Mouse (Mus musculus): ENCODE data around the gene Irgq.
"Not testable (repeated sequence)": the region's sequence is repeated elsewhere in the genome, so short reads cannot be mapped to it uniquely, and the experiment has no call there.

The Irgq gene

GRCm38 (mm10) chr7:24517077-24517476 is 13.4 kb upstream of the Irgq start:
- no peak for DNase-seq

- DNase-seq: no peak
Observed at GRCm38 (mm10) chr7:24517654-24518053, 12.8 kb upstream of the Irgq start.

- no peak for DNase-seq
Observed at GRCm38 (mm10) chr7:24519130-24519529, 11.4 kb upstream of the Irgq start.

GRCm38 (mm10) chr7:24520054-24520453 is 10.4 kb upstream of the Irgq start:
- DNase-seq: not testable (repeated sequence)

- no peak for DNase-seq
Observed at GRCm38 (mm10) chr7:24522805-24523204, 7.7 kb upstream of the Irgq start.

- DNase-seq: no peak
Observed at GRCm38 (mm10) chr7:24523723-24524122, 6.8 kb upstream of the Irgq start.

- no peak for DNase-seq
Observed at GRCm38 (mm10) chr7:24524978-24525377, 5.5 kb upstream of the Irgq start.

GRCm38 (mm10) chr7:24525686-24526420 is 4.6 kb upstream of the Irgq start:
- DNase-seq: no peak

- no peak for DNase-seq
Observed at GRCm38 (mm10) chr7:24528861-24529260, 1.6 kb upstream of the Irgq start.

- DNase-seq: no peak
Observed at GRCm38 (mm10) chr7:24529580-24529979, 909 bp upstream of the Irgq start.

- DNase-seq: peak; percentile 72
Observed at GRCm38 (mm10) chr7:24531211-24531971, 902 bp downstream of the Irgq start.

GRCm38 (mm10) chr7:24533031-24533571 is 2.6 kb downstream of the Irgq start:
- DNase-seq: no peak

GRCm38 (mm10) chr7:24533806-24534205 is 3.3 kb downstream of the Irgq start:
- DNase-seq: no peak

GRCm38 (mm10) chr7:24534301-24534700 is 3.8 kb downstream of the Irgq start:
- DNase-seq: no peak

- no peak for DNase-seq
Observed at GRCm38 (mm10) chr7:24537081-24537480, 6.6 kb downstream of the Irgq start.

- DNase-seq: no peak
Observed at GRCm38 (mm10) chr7:24537591-24537990, 7.1 kb downstream of the Irgq start.

- peak; percentile 27 for DNase-seq
Observed at GRCm38 (mm10) chr7:24538154-24538553, 7.7 kb downstream of the Irgq start.

- no peak for DNase-seq
Observed at GRCm38 (mm10) chr7:24538701-24539100, 8.2 kb downstream of the Irgq start.

- no peak for DNase-seq
Observed at GRCm38 (mm10) chr7:24539686-24540085, 9.2 kb downstream of the Irgq start.

GRCm38 (mm10) chr7:24544506-24544905 is 14.0 kb downstream of the Irgq start:
- no peak for DNase-seq

GRCm38 (mm10) chr7:24546068-24546614 is 15.7 kb downstream of the Irgq start, which contains the start of the genes Pinlyp and Xrcc1:
Gene Pinlyp (minus strand): TSS chr7:24546118.
Gene Xrcc1 (plus strand): TSS chr7:24546289.
- DNase-seq: no peak

GRCm38 (mm10) chr7:24546634-24547389 is 16.3 kb downstream of the Irgq start:
- peak; percentile 100 for DNase-seq

GRCm38 (mm10) chr7:24547534-24548036 is 17.1 kb downstream of the Irgq start:
- no peak for DNase-seq
